Mouse (Mus musculus) right cerebral cortex, adult 2 months (tissue): ENCODE results near the gene Guk1.
"Not testable (repeated sequence)": the region's sequence is repeated elsewhere in the genome, so short reads cannot be mapped to it uniquely, and the experiment has no call there.

Source experiments
- DNase-seq, 2 experiments: peaks; one replicate each; pipeline ENCODE4 v3.0.0; 2021 to 2022; ENCODE audit warnings: low spot score in 2 of 2

Gene Guk1

GRCm38 (mm10) chr11:59192059-59192386 is at the start of gene Guk1:
TSS of gene Guk1 (minus strand) at chr11:59192212.
- no peak for DNase-seq

- DNase-seq = no peak
These were observed 47.8 kb upstream of the Guk1 start for GRCm38 (mm10) chr11:59239796-59240195.

GRCm38 (mm10) chr11:59239428-59239785 is 47.4 kb upstream of the Guk1 start:
- DNase-seq = no peak

GRCm38 (mm10) chr11:59238525-59239427 is 46.8 kb upstream of the Guk1 start:
- peak; percentile 61 to 66 for DNase-seq

GRCm38 (mm10) chr11:59232797-59233196 is 40.8 kb upstream of the Guk1 start:
- no peak for DNase-seq

GRCm38 (mm10) chr11:59230144-59230760 is 38.2 kb upstream of the Guk1 start:
- DNase-seq = peak; percentile 64 to 68

GRCm38 (mm10) chr11:59228122-59228953 is 36.3 kb upstream of the Guk1 start, which contains the start of gene Arf1:
TSS of gene Arf1 (minus strand) at chr11:59228270.
- DNase-seq = peak; percentile 95 to 98

- DNase-seq = no peak
These were observed 35.7 kb upstream of the Guk1 start for GRCm38 (mm10) chr11:59227604-59228121.

GRCm38 (mm10) chr11:59226787-59227603 is 35.0 kb upstream of the Guk1 start:
- no peak for DNase-seq

GRCm38 (mm10) chr11:59226251-59226650 is 34.2 kb upstream of the Guk1 start:
- DNase-seq = no peak

GRCm38 (mm10) chr11:59225167-59225566 is 33.2 kb upstream of the Guk1 start:
- no peak for DNase-seq

GRCm38 (mm10) chr11:59224470-59224869 is 32.5 kb upstream of the Guk1 start:
- DNase-seq = no peak

- no peak for DNase-seq
These were observed 32.0 kb upstream of the Guk1 start for GRCm38 (mm10) chr11:59224025-59224424.

GRCm38 (mm10) chr11:59222306-59222705 is 30.3 kb upstream of the Guk1 start:
- DNase-seq = no peak

GRCm38 (mm10) chr11:59221604-59222003 is 29.6 kb upstream of the Guk1 start:
- DNase-seq = no peak

GRCm38 (mm10) chr11:59219064-59219463 is 27.1 kb upstream of the Guk1 start:
- no peak for DNase-seq

GRCm38 (mm10) chr11:59218389-59218998 is 26.5 kb upstream of the Guk1 start:
- no peak for DNase-seq

- peak in 1 of 2 experiments; percentile 52 for DNase-seq
These were observed 24.9 kb upstream of the Guk1 start for GRCm38 (mm10) chr11:59216955-59217354.

GRCm38 (mm10) chr11:59212892-59213494 is 21.0 kb upstream of the Guk1 start:
- no peak for DNase-seq

GRCm38 (mm10) chr11:59212320-59212719 is 20.3 kb upstream of the Guk1 start:
- DNase-seq = not testable (repeated sequence)
